Mouse (Mus musculus): ENCODE data around the gene Jade1. TPM values are rescaled to one million over a fixed set of nuclear protein-coding genes. Genes with fewer than 3 reads are reported as not detected.

The Jade1 gene
- total RNA-seq, 2 experiments from 2014 or later: 40.5 to 40.7 TPM

DNA sequence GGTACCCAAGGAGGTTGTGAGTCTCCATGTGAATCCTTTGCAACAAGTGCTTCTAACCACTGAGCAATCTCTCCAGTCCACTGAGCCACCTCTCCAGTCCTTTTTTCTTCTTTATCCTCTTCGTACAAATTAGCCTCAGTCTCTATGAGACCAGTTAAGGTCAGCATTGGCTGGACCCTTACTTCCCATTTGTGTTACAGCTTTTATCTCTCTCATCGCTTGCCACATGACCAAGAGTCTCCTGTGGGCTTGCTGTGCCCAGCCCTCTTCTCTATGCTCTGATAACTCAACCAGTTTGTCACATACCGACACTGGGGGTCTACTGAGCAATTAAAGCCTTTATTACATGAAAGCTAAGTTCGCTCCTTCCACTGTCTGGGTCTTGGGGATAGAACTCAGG is 7.3 kb upstream of the Jade1 start:
- no peak for DNase-seq (ENCODE audit: low spot score in 2 of 2)

DNA sequence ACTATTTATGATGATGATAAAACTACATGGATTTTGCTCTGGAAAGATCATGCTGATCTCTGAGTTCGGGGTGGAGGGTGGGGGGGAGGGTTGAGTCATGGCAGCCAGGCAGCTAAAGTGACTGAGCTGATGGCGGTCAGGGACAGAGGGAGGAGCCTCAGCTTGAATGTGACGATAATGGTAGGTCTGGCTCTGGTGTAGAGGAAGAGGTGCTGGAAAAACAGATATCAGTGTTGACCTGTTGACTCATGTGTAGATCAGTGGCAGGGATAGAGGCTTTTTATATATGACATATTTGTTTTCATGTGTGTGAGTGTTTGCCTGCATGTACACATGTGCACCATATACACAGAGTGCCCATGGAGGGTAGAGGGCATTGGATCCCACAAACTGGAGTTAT is 3.9 kb upstream of the Jade1 start:
- no peak for DNase-seq (ENCODE audit: low spot score in 2 of 2)

DNA sequence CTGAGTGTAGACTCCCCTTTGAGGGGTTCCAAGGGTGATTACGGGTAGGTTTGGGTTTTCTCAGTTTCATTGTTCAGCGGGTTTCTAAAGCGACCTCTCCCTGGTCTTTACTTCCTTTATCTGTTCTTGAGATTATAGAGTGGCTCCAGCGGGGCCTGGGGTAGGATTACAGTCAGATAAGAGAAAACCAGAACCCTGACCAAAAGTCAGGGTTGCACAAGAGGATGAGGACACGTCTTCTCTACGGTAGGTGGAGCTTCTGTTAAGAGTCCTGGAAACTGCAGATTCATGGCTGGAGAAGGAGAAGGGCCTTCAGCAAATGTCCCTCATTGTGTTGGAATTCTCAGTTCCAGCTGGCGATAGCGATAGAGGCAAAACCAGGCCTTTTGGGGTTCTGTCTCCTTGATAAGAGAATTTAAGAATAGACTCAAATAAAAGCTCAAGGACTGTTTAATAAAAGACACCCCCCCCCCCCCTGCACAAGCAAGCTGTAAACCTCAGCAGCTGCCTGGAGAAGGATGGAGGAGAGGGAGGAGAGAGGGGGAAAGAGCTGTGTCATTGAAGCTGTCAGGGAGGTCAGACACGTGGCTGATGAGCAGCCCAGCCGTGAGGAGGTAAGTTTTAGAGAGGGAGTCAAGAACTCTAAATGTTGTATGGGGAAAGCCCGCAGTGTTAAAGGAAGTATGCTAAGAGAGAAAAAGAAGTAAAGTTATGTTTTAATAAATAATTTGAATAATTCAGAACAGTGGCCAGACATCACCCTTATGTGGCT is 2.6 kb upstream of the Jade1 start:
- DNase-seq (ENCODE audit: low spot score in 2 of 2): no peak

DNA sequence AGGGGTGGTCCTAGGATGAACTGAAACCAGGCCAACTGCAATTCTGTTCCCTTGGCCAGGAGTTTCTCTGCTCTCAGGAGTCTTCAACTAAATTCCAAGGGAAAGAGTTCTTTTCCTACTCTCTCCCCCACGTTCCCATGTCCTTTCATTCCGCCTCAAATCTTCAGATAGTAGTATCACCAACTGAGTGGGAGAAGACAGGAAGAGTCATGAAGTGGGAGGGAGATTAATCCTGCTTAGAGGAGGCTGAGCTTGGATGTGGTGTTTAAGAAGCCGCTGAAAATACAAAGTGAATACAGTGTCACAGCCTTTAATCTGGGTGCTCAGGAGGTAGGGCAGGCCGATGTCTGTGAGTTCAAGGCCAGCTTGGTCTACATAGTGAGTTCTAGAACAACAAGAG is 1.9 kb upstream of the Jade1 start:
- DNase-seq (ENCODE audit: low spot score in 2 of 2): no peak

- no peak for DNase-seq (ENCODE audit: low spot score in 2 of 2)
Observed at GRCm38 (mm10) chr3:41554480-41555475, 753 bp upstream of the Jade1 start.

GRCm38 (mm10) chr3:41556451-41557266 is 1.1 kb downstream of the Jade1 start:
- DNase-seq (ENCODE audit: low spot score in 2 of 2): no peak

DNA sequence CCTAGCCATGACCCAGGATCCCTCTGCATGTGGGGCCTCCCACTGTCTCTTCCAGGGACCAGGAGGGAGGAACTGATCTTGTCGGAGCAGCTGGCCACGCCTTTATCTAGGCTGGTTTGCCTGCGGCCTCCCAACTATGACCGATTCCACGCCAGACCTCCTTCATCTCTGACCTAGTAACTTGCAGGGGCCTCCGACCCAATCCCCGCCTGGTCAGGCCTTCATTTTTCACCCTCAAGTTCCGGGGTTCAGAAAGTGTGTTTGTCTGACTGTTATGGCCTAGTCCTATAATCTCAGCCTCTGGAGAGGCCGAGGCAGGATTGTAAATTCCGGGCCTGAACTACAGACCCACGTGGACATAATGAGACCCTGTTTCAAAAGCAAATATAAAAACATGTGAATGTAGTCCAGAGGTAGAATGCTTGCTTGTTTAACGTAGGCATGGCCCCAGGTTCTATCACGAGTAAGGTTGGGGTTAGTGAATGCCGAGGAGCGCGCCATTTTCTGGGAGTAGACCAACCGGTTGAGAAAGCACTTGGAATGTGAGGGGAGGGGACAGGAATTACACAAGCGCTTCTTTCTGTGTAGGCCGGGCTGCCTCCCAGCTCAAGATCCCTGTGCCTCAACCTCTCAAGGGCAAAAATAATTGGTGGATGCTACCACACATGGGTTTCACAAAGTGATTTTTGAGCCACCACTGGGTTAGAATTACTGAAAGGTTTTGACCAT is 1.9 kb downstream of the Jade1 start:
- DNase-seq (ENCODE audit: low spot score in 2 of 2): no peak

GRCm38 (mm10) chr3:41560489-41560888 is 5.0 kb downstream of the Jade1 start:
- DNase-seq (ENCODE audit: low spot score in 2 of 2): no peak

- DNase-seq (ENCODE audit: low spot score in 2 of 2): no peak
Observed at GRCm38 (mm10) chr3:41561787-41562186, 6.3 kb downstream of the Jade1 start.

DNA sequence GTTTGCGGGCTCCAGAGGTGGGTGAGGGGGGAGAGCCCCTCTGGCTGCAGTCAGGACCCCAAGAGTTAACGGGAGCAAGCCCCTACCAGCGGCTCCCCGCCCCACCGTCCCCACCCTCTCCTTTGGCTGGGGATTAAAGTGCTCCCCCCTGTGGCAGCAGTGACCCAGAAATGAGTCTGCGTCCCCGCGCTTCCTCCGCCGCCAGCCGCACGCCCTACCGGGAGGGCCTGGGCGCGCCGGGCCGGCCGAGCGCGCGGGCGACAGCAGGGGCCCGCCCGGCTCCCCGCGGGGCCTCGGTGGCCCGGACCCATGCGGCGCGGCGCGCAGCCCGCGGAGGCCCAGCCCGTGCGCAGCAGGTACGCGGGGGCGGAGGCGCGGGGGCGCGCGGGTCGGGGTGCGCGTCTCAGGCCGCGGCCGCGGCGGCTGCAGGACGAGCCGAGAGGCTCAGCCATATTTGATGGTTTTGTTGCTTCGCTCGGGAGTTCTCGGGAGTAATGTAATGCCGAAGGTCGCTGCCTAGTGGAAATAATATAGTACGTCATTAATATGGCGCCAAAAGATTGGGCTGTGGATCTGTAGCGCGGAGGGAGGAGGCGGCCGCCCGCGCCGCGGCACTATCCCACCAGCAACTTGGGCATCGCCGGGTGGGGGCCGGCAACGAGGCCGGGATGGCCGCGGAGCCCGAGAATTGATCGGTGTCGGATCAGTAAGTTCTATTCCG is 7.8 kb downstream of the Jade1 start:
- peak; percentile 56 to 80 for DNase-seq (ENCODE audit: low spot score in 2 of 2)

GRCm38 (mm10) chr3:41563997-41564396 is 8.5 kb downstream of the Jade1 start:
- DNase-seq (ENCODE audit: low spot score in 2 of 2): no peak

DNA sequence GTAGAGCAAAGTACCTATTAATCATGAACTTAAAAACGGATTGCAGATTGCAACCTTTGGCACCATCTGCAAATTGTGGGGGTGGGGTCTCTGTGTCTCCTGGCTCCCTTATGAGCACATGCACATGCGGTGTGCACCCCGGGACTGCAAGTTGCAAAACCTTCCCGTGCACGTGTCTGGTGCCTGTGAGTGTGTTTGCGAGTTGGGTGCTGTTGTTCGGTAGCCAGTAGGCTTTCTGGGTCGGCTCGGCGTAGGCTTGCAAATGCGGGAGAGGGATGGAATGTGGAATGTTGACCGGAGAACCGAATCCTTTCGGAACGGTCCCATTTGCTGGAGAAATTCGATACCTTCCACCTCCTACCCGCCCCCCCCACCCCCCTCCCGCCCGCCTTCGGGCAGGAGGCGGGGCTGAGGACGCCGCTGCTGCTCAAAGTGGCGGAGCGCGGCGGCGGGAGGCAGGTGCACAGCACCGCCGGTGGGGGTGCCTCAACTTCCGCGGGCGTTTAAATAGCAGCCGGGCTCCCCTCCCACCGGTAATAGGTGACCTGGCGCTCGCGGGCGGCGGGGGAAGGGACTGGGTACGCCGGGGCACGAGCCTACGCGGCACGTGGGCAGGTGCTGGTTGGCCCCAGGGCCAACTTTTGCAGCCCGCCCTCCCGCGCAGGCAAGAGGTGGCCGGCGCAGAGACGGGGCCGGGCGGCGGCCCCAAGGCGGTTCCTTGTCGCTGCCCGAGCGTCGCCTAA is 9.1 kb downstream of the Jade1 start:
- peak; percentile 42 to 73 for DNase-seq (ENCODE audit: low spot score in 2 of 2)

DNA sequence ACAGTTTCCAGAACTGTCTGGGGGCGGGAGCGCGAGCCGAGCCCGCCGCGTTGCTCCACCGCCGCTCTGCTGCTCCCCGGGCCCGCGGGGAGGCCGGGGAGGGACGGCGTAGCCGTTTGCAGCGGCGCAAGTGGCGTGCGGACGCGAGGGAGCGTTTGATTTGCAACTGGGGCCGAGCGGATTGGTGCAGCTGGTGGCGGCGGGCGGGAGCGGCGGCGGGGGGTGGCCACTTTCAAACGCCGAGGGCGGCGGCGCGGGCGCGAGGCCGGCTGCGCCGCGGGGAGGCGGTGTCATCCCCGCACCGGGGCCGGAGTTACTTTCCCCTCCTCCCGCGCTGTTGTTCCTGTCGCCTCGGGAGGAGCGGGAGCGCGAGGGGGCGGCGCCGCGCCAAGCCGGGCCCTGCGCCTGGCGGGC is 9.9 kb downstream of the Jade1 start:
- DNase-seq (ENCODE audit: low spot score in 2 of 2): peak; percentile 84 to 90

DNA sequence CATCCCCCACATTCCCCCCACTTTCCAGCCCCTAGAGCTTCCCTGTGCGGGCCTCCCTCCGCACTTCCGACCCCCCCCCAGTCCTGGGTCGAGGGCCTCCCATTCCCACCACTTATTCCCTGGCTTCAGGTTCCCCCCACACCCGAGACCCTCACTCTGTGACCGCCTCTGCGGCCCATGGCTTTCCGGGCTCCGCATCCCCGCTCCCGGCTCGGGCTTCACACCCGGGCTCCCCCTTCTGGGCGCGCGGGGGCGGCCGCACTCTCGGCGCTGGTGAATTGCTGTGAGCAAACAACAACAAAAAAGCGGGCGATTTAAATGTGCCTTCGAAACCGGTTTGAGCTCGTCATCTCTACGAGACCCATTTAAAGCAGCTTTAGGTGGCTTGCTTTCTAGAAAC is 10.4 kb downstream of the Jade1 start:
- DNase-seq (ENCODE audit: low spot score in 2 of 2): peak; percentile 70 to 88

- no peak for DNase-seq (ENCODE audit: low spot score in 2 of 2)
Observed at GRCm38 (mm10) chr3:41569943-41570342, 14.4 kb downstream of the Jade1 start.

DNA sequence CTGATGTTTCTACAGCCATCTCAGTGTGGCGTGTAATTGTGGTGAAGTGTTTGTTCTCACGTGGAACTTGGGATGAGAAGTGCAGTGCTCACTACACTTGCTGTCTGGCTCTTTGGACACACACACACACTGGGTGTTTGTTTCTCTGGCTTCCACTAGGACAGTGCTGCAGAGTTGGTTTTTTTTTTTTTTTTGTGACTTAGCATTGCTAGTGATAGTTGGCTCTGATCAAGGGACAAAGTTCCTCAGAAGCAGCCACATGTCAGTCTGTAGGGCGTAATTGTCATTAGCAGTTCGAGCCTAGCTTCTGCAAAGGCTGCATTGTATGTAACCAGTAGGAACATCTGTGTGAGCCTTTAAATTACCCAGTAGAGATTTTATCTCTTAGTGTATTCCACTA is 16.6 kb downstream of the Jade1 start:
- DNase-seq (ENCODE audit: low spot score in 2 of 2): no peak

DNA sequence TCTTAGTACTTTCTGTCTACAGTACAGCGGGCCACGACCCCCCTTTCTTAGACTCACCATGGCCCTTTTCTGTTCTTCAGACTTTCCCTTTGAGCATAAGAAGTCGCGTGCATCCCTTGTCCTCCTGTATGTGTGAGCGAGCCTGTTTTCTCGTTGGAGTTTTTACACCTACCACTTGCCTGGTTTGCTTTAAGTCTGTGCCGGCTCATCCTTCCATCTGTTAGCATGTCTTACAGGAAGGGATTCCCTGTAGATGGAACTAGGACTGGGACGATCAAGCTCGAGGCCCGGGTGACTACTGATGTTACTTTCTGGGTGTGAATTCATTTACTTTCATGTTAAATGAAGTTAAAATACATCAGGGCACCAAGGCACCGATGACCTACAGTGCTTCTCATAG is 17.4 kb downstream of the Jade1 start:
- DNase-seq (ENCODE audit: low spot score in 2 of 2): no peak

GRCm38 (mm10) chr3:41574208-41574607 is 18.7 kb downstream of the Jade1 start:
- DNase-seq (ENCODE audit: low spot score in 2 of 2): no peak

DNA sequence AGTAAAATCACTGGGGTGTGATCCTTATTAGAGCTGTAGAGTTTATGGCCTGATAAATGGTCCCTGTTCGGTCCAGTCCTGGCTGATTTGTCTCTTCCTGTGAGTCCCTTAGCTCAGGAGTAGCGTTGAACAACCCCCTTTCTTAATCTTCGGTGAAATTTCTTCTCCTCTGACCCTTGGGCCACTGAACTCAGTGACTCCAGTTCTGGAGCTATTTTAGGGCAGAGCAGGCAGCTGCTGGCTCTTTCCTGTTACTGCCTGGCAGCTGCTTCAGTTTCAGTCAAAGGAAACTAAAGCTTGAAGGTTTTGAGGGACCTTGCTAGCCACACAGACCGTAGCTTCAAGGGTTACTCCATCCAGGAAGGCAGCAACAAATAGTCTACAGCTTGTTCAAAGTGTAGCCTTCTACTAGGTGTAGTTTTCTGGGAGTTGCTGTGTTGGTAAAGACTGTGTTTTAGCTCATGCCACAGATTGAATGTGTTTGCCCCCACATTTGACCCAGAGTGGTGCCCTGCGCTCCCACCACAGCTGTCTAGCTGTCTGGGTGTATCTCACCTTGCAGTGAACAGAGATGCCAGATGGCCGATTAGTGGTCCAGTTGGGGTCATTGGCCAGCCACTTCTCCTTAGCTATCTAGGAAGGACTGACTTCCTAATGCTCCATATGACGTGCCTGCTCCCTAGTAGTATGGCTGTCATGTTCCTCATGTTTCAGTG is 19.3 kb downstream of the Jade1 start:
- no peak for DNase-seq (ENCODE audit: low spot score in 2 of 2)

Data from layer of hippocampus, adult 18-20 months (tissue).